Mouse (Mus musculus) CH12F3 (cell line): Measurements from ENCODE around the gene Myrip.

Experiments used
- in situ Hi-C: fragments of 300-500 bp; cut with MboI; formaldehyde crosslinking; loops from 2 replicates; pipeline ENCODE4 v1.14.3; 2020; ENCODE audit warnings: low sequenced_read_pairs

Gene Myrip

GRCm38 (mm10) chr9:120449696-120450329 is 148.5 kb downstream of the Myrip start:
- in situ Hi-C loops, result no loop called here

- in situ Hi-C loops, result no loop called here
Observed at GRCm38 (mm10) chr9:120455768-120456655, 154.7 kb downstream of the Myrip start.

DNA sequence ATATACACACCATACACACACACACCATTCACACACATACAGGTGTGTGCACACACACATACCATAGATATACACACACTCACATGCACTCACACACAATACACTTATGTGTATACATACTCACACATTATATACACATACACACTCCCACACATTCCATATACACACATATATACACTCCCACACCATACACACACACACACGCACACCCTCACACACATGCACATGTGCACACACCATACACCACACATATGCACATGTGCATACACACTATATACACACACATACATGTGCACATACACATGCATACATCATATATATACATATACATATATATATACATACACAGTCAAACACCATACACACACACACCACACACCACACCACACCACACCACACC is 169.1 kb downstream of the Myrip start:
- in situ Hi-C loops, result no loop called here

DNA sequence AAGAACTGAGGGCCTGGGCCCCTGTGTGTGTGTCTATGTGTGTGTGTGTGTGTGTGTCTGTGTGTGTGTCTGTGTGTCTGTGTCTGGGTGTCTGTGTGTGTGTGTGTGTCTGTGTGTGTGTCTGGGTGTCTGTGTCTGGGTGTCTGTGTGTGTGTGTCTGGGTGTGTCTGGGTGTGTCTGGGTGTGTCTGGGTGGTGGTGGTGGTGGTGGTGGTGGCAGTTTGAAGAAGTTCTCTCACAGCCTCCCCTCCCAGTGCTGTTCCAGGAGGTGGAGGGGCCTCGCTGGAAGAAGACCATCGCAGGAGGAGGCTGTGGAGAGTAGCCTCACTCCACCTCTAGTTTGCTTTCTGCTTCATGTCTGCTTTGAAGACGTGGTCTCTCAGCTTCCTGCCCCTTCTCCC is 180.3 kb downstream of the Myrip start:
- in situ Hi-C loops, result no loop called here

DNA sequence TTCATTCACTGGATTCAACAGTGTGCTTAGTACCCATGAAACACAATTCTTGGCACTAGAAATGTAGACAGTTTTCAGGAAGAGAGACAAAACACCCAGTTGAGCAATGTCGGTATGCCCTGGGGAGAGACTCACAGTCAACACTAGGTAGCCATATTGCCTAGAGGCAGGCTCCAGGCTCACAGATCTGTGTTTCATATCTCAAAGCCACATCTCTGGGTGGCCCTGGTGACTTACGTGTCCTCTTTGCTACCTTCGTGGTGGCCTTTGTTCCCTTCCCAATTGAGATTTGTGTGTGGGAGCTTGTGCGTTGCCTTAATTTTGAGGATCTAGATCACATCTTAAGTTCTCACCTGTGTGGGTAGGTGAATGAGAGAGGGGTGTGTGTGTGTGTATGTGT is 181.1 kb downstream of the Myrip start:
- in situ Hi-C loops, result no loop called here

DNA sequence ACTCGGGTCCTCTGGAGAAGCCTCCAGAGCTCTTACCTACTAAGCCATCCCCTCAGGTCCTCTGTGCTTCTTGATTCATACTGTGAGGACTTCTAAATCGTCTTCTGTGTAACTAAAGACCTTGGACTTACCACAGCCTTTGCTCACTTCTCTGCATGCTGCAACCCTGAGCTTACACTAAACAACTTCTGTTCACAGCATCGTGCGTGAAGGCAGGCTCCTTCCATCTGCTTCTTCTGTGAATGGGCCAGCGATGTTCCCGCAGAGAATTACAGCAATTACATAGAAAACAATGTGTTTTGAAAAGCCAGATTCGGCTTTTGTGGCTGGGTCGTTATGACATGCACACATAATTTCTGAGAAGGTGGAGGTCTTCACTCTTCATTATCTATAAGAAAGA is 181.8 kb downstream of the Myrip start:
- in situ Hi-C loops, result no loop called here

DNA sequence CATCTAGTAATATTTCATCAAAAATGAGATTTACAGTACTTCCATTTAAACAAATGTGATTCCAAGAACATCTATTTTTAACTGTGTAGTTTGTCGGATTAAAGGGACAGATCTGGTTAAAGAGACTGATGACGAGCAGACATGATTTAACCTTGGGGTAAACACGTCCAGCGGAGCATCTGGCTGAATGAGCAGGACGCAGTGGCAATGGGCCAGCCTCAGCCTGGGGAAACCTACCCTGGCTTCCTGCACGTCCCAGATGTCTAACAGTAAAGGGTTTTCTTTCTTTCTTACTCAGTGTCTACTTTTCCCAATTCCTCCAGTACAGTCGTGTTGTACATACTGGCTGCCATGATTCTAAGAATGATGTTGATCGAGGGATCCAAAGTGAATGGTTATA is 185.8 kb downstream of the Myrip start:
- in situ Hi-C loops, result loop anchor here (5.0 kb wide), 1 partner anchor 45 kb away; no protein-coding TSS in a partner anchor

GRCm38 (mm10) chr9:120491509-120491908 is 190.2 kb downstream of the Myrip start:
- in situ Hi-C loops, result no loop called here

DNA sequence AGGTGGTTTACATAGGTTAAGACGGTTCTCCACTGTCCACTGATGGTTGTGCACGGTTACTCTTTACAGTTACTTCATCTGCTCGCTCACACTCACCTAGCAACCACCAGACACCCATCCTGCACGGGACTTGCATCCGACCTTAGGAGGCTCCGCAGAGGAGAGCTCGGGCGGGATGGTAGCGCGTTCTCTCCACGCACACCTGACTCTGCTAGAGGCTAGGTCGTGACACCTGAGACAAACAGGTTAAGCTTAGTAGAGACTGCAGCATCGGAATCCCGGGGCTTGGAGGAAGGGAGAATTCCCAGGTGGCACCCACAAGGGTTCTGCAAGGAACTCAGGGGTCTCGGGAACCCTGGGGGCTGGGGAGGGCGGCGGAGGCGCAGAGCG is 190.7 kb downstream of the Myrip start, which contains the start of gene Eif1b:
Gene Eif1b (plus strand): TSS at position 223 of the 390 bp plus-strand sequence.
- in situ Hi-C loops, result no loop called here

- in situ Hi-C loops, result no loop called here
Observed at GRCm38 (mm10) chr9:120492400-120493351, 191.4 kb downstream of the Myrip start.

DNA sequence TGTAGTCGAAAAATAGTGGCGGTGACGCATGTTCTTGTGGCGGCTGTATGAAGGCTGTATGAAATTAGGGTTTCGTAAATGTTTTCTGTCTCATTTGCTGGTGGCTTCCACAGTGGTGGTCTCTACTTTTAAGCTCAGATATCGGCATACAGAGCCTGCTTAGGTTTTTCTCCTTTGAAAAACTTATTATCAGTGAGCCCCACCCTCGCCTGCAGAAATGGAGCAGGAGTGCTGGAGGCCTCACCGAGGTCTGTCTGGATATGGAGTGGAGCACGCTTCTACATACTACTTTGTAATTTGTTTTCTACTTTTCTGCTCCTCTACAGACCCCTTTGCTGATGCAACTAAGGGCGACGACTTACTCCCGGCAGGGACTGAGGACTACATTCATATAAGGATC is 192.5 kb downstream of the Myrip start:
- in situ Hi-C loops, result no loop called here

- in situ Hi-C loops, result no loop called here
Observed at GRCm38 (mm10) chr9:120496691-120497090, 195.4 kb downstream of the Myrip start.

DNA sequence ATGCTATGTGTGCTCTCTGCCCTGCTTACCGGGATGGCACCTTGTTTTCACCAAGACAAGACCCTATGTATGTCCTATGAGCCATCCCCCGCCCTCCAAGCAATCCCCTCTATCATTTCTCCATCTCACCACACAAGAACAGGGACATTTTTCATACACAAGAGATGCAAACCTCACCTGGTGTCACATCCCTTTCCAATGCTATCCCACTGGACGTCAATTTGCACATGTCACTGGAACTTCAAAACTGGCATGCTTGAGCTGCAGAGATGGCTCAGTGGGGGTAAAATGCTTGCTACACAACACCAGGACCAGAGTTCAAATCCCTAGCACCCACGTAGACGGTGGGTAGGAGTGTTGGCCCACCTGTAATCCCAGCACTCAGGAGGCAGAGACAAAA is 196.7 kb downstream of the Myrip start:
- in situ Hi-C loops, result no loop called here

GRCm38 (mm10) chr9:120501191-120501902 is 200.0 kb downstream of the Myrip start:
- in situ Hi-C loops, result loop anchor here (5.0 kb wide), 1 partner anchor 66 kb away; no protein-coding TSS in a partner anchor

DNA sequence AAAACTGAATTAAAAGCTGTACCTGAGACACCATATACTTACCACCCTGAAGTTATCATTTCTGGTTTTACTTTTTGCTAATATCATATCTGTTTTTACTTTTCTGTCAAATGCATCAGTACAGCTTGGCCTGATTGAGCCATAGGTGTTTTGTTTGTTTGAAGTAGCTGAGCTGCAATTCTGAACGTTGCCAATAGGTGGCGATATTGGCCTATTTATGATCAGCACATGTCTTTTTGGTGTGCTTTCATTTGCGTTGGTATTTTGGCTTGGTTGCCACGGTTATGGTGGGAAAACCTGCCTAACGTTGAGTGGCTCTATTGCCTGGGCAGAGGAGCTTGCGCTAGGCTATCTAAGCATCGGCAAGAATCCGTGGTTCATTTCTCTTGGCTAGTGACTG is 200.7 kb downstream of the Myrip start:
- in situ Hi-C loops, result loop anchor here (5.0 kb wide), 1 partner anchor 65 kb away; no protein-coding TSS in a partner anchor

DNA sequence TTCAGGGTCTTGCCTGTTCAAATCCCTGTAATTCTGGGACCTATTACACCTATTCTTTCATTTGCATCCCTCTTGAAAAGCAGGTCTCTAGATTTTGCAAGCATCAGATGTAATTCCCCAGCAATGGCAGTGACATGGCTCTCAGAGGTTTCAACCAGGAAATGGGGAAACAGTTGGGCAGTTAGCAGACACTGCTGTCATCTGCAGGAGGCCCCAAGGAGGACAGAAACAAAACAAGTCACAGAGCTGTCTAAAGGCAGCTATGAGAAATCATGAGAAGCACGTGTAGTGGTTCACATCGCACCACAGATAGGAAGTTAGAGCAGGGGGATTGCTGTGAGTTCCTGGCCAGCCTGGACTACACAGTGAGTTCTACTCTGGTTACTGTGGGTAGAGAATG is 203.1 kb downstream of the Myrip start:
- in situ Hi-C loops, result loop anchor here (5.0 kb wide), 1 partner anchor 63 kb away; no protein-coding TSS in a partner anchor

DNA sequence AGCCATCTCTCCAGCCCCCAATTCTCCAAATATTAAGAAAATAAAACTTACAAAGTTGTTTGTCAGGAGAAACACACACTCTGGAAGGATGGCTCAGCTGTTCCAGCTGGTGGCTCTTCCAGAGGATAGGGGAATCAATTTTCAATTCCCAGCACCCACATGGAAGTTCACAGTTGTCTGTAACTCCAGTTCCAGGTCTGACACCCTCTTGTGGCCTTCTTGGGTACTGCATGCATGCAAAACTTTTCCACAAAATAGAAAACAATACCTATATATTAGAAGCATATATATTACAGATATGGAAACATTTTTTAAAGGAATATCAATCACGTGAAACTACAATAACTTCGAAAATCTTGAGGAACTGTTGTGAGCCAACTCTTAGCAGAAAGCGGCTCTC is 210.5 kb downstream of the Myrip start:
- in situ Hi-C loops, result no loop called here

DNA sequence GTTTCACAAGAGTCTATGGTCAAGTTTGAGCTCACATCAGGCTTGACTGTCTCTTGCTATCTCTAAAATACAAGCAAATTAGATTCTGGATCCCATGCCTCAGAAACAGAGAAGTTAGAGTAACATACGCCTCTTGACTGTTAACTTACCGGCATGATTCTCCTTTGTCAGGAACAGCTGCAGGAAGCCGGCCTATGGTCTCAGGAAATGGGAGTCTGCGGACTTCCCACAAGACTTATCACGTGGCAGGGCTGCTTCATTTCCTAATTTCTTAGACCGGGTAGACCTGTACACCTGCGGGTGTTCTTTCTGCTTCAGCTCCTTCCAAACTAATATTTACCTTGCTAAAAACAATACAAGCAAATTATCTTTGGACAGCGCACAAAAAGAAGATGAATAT is 215.4 kb downstream of the Myrip start:
- in situ Hi-C loops, result no loop called here

GRCm38 (mm10) chr9:120518946-120519345 is 217.6 kb downstream of the Myrip start:
- in situ Hi-C loops, result no loop called here

DNA sequence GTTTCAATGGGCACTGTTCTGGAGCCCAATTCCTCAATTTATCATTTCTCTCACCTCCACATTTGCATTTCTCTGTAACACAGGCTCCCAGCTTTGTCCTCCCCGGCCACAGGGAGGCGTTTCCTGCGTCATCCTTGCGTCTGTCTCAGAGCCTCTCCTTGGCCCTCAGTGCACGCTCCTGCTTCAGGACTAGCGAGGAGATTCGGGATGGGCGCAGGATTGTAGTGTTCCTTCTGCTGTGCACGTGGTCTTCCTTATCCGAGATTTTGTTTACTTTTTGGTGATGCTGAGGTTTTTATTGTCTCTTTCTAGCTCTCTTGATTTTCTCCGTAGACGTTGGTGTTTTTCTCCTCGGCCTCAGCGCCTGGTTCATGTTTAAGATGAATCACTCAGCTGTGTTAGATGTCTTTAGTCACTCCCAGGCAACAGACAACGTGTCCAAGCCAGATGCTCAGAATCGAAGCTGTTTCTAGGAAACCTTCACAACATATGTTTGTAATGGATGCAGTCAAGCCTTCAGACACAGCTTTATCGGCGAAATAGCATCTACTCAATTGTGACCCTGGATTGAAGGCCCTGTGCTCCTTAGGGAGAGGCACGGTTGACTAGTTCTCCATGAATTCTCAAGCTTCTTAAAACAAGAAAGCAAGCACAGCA is 218.3 kb downstream of the Myrip start:
- in situ Hi-C loops, result no loop called here
